Mouse (Mus musculus) telencephalon, adult 2 months (tissue): ENCODE measurements around the gene Psmd14.

Experiments used
- DNase-seq: peaks from one replicate; pipeline ENCODE4 v3.0.0-alpha.2; 2011; ENCODE audit warnings: low read depth, low spot score

The Psmd14 gene

GRCm38 (mm10) chr2:61711108-61712040, at the start of gene Psmd14:
Psmd14 (plus strand) TSS chr2:61711694.
- peak; percentile 91 for DNase-seq

GRCm38 (mm10) chr2:61662833-61663232, 48.7 kb upstream of the Psmd14 start:
- DNase-seq = no peak

GRCm38 (mm10) chr2:61663573-61664241, 47.8 kb upstream of the Psmd14 start:
- DNase-seq = no peak

GRCm38 (mm10) chr2:61667420-61667819, 44.1 kb upstream of the Psmd14 start:
- no peak for DNase-seq

- DNase-seq = no peak
Measured at GRCm38 (mm10) chr2:61668260-61668659, 43.2 kb upstream of the Psmd14 start.

- no peak for DNase-seq
Measured at GRCm38 (mm10) chr2:61674555-61674954, 36.9 kb upstream of the Psmd14 start.

GRCm38 (mm10) chr2:61681572-61681971, 29.9 kb upstream of the Psmd14 start:
- DNase-seq = no peak

GRCm38 (mm10) chr2:61686533-61686932, 25.0 kb upstream of the Psmd14 start:
- DNase-seq = no peak

- peak; percentile 45 for DNase-seq
Measured at GRCm38 (mm10) chr2:61689086-61689485, 22.4 kb upstream of the Psmd14 start.

- no peak for DNase-seq
Measured at GRCm38 (mm10) chr2:61709570-61709969, 1.9 kb upstream of the Psmd14 start.

- no peak for DNase-seq
Measured at GRCm38 (mm10) chr2:61712526-61712925, 1.0 kb downstream of the Psmd14 start.

GRCm38 (mm10) chr2:61722401-61722982, 11.0 kb downstream of the Psmd14 start:
- no peak for DNase-seq

- no peak for DNase-seq
Measured at GRCm38 (mm10) chr2:61732802-61733486, 21.4 kb downstream of the Psmd14 start.

- no peak for DNase-seq
Measured at GRCm38 (mm10) chr2:61734175-61734574, 22.7 kb downstream of the Psmd14 start.

- DNase-seq = no peak
Measured at GRCm38 (mm10) chr2:61746051-61746450, 34.6 kb downstream of the Psmd14 start.

- no peak for DNase-seq
Measured at GRCm38 (mm10) chr2:61746580-61746979, 35.1 kb downstream of the Psmd14 start.

GRCm38 (mm10) chr2:61747411-61747810, 35.9 kb downstream of the Psmd14 start:
- no peak for DNase-seq

GRCm38 (mm10) chr2:61750702-61751101, 39.2 kb downstream of the Psmd14 start:
- no peak for DNase-seq

- DNase-seq = no peak
Measured at GRCm38 (mm10) chr2:61751286-61751685, 39.8 kb downstream of the Psmd14 start.

GRCm38 (mm10) chr2:61752362-61752761, 40.9 kb downstream of the Psmd14 start:
- no peak for DNase-seq

GRCm38 (mm10) chr2:61754989-61755388, 43.5 kb downstream of the Psmd14 start:
- no peak for DNase-seq
